In the genomic region with DNA sequence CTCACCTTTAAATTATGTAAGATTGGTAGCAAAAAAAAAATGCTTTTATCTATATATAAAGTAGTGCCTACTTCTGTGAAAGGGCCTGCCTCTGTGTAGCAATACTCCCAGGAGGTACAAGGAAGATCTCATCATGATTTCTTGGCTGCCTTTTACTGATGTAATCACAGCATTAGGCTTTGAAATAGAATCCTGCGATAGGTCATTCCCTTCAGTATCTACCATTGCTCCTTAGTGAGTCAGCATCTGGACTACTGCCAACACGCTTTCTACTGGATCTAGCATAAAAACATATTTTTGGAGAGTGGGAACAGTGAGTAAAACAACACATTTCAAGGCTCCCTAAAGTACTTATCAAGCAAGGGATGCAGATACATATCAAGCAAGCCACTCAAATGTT, we compare ENCODE assay signal across 8 mouse cellular contexts. TPM values are rescaled to one million over a fixed set of nuclear protein-coding genes. Genes with fewer than 3 reads are reported as not detected.
DNase-seq lines count a peak whose midpoint lies in the region; ATAC-seq lines count a peak whose summit lies in the region.
"Had no signal": no experiment of that assay in that cellular context is flagged by ENCODE, and none has a peak within 500 bp of the region (broad histone marks: within the 10 kb centered on the region; RNA-seq: fewer than 3 reads in every experiment).

No protein-coding gene starts in this region.

- peak; percentile 50 to 65 for DNase-seq in left cerebral cortex, adult 18-20 months (ENCODE audit: low spot score in 2 of 2)
- DNase-seq in left cerebral cortex, postnatal 4 days: no peak
- DNase-seq in adrenal gland, adult 2 months: peak; percentile 88
- peak; percentile 36 to 47 for DNase-seq in kidney, postnatal 4 days
- DNase-seq in skeletal muscle tissue, adult 2 months (ENCODE audit: low read depth, low spot score): peak; percentile 86
- no peak for DNase-seq in thymus, postnatal 25 days

- intact Hi-C loops in left cerebral cortex, postnatal 4 days (cut with DNase I): no loop called here

- ATAC-seq in erythroid progenitor cell, adult 5-6 weeks (replicated peaks; ENCODE audit: low FRiP score, poor library complexity, severe bottlenecking): peak; percentile 66

RNA-seq across cellular contexts. Expression of gene Mtmr3, which starts 16.0 kb away (rescaled TPM):
- 10 to 100 TPM; 70.7 to 71.3 TPM for total RNA-seq in left cerebral cortex, adult 18-20 months (2021)
- 10 to 100 TPM; 74.2 to 76.6 TPM for total RNA-seq in left cerebral cortex, postnatal 4 days (2021)
- total RNA-seq in adrenal gland, adult 2 months (2021): 10 to 100 TPM; 55.5 to 56.6 TPM
- polyA plus RNA-seq in adrenal gland, adult 2 months (2012; rRNA removed): 23.0 and 31.6 TPM in 2 replicates
- 76.0 and 88.0 TPM in 2 replicates for total RNA-seq in erythroid progenitor cell, adult 5-6 weeks (2015; ENCODE audit: low replicate concordance)
- 139 and 164 TPM in 2 replicates for total RNA-seq in erythroid progenitor cell, adult 5-6 weeks (2017; ENCODE audit: low replicate concordance)

RNA-seq across cellular contexts. Expression of gene Gm11032, which starts 41.2 kb away (rescaled TPM):
- not detected for total RNA-seq in left cerebral cortex, adult 18-20 months (2021)
- not detected for total RNA-seq in left cerebral cortex, postnatal 4 days (2021)
- total RNA-seq in adrenal gland, adult 2 months (2021): not detected
- not detected in 2 replicates for polyA plus RNA-seq in adrenal gland, adult 2 months (2012; rRNA removed)
- not detected in 2 replicates for total RNA-seq in erythroid progenitor cell, adult 5-6 weeks (2015; ENCODE audit: low replicate concordance)
- total RNA-seq in erythroid progenitor cell, adult 5-6 weeks (2017; ENCODE audit: low replicate concordance): not detected in 2 replicates
- polyA plus RNA-seq: neural tube, embryonic 12.5 days had no signal

RNA-seq across cellular contexts. Expression of gene Ascc2, which starts 58.9 kb away (rescaled TPM):
- total RNA-seq in left cerebral cortex, adult 18-20 months (2021): 10 to 100 TPM; 19.2 to 19.5 TPM
- total RNA-seq in left cerebral cortex, postnatal 4 days (2021): 10 to 100 TPM; 27.3 to 28.3 TPM
- total RNA-seq in adrenal gland, adult 2 months (2021): 10 to 100 TPM; 46.3 to 51.5 TPM
- polyA plus RNA-seq in adrenal gland, adult 2 months (2012; rRNA removed): 10.7 and 12.8 TPM in 2 replicates
- total RNA-seq in erythroid progenitor cell, adult 5-6 weeks (2015; ENCODE audit: low replicate concordance): 9.0 and 12.2 TPM in 2 replicates
- 5.1 and 5.3 TPM in 2 replicates for total RNA-seq in erythroid progenitor cell, adult 5-6 weeks (2017; ENCODE audit: low replicate concordance)

Comparison
In these comparisons a context has a peak if more than half of its experiments do, and no peak if none do; other contexts are left out.
1. DNase-seq: peak in left cerebral cortex, adult 18-20 months (2 of 2), adrenal gland, adult 2 months (single experiment), kidney, postnatal 4 days (2 of 2) and skeletal muscle tissue, adult 2 months (single experiment); none in left cerebral cortex, postnatal 4 days (single experiment) and thymus, postnatal 25 days (single experiment).